Mouse (Mus musculus): ENCODE measurements around the gene Cylc2. TPM values are rescaled to one million over a fixed set of nuclear protein-coding genes. Genes with fewer than 3 reads are reported as not detected.

The Cylc2 gene
- not detected for total RNA-seq (2021)
- long read RNA-seq, experiment 1, result 0 reads
- long read RNA-seq, experiment 2, result 0 reads

DNA sequence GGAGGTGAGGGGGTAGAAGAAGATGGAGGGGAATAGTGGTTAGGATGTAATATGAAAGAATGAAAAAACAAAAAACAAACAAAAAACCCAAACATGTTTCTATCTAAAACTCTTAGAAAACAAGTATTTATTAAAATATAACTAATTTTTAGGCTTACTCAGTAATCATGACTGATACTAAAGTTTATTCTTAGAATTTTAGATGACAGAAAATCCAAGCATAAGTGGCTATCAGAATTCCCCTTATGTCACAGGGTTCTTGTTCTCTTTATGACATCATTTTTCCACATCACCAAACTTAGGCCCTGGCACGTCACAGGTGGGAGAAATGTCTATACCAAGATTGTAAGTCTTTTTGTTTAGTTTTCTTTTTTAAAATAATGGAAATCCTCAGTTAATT, at the start of gene Cylc2:
Cylc2 (plus strand) TSS at position 301 of the 400 bp plus-strand sequence.
- no peak for DNase-seq (ENCODE audit: low spot score in 2 of 2)
